Mouse (Mus musculus): ENCODE measurements around the gene Grin3b. TPM values are rescaled to one million over a fixed set of nuclear protein-coding genes. Genes with fewer than 3 reads are reported as not detected.

Grin3b gene
- polyA plus RNA-seq, 1 experiment from 2014 or later, result 0.17 TPM

- TF ChIP-seq EP300 (optimal IDR thresholded peaks at IDR 0.05), result no peak
- TF ChIP-seq CTCF (IDR thresholded peaks at IDR 0.05; ENCODE audit: low read depth), result no peak
- H3K9me3 ChIP-seq (ENCODE audit: control insufficient read depth, low read length), result no peaks in the 10 kb centered on the region
- no peak overlapping the region for H3K9ac ChIP-seq (ENCODE audit: low read length)
- H3K4me2 ChIP-seq (replicated peaks; ENCODE audit: low read depth), result no peak overlapping the region
- ATAC-seq (ENCODE audit: low FRiP score, low TSS enrichment) (no peak), DNase-seq (ENCODE audit: low spot score) (no peak)
- H3K27ac ChIP-seq (replicated peaks), result no peak overlapping the region
- WGBS, result 83% methylated on average over 13 of the region's 13 CpGs
- H3K36me3 ChIP-seq (ENCODE audit: control insufficient read depth, insufficient read depth, low read length), result no peaks in the 10 kb centered on the region
- H3K4me3 ChIP-seq (ENCODE audit: low read depth, low read length), result no peak overlapping the region
- 0 out of 2 replicates have a peak, but pooled peaks cover 3% of the 10 kb centered on the region for H3K4me1 ChIP-seq (replicated peaks; ENCODE audit: control insufficient read depth, insufficient read depth)
- no peaks in the 10 kb centered on the region for H3K27me3 ChIP-seq (ENCODE audit: control insufficient read depth, insufficient read depth, low read length)
These were observed 50.8 kb downstream of the Grin3b start for GRCm38 (mm10) chr10:80021320-80021641.

- WGBS, result 87% methylated on average over 12 of the region's 12 CpGs
- no peak overlapping the region for H3K27ac ChIP-seq (replicated peaks)
- ATAC-seq (ENCODE audit: low FRiP score, low TSS enrichment) (no peak), DNase-seq (ENCODE audit: low spot score) (no peak)
- no peaks in the 10 kb centered on the region for H3K9me3 ChIP-seq (ENCODE audit: control insufficient read depth, low read length)
- no peaks in the 10 kb centered on the region for H3K27me3 ChIP-seq (ENCODE audit: control insufficient read depth, insufficient read depth, low read length)
- H3K4me1 ChIP-seq (replicated peaks; ENCODE audit: control insufficient read depth, insufficient read depth), result 0 out of 2 replicates have a peak, but pooled peaks cover 3% of the 10 kb centered on the region
- H3K4me3 ChIP-seq (ENCODE audit: low read depth, low read length), result no peak overlapping the region
- H3K4me2 ChIP-seq (replicated peaks; ENCODE audit: low read depth), result no peak overlapping the region
- no peak overlapping the region for H3K9ac ChIP-seq (ENCODE audit: low read length)
- TF ChIP-seq CTCF (IDR thresholded peaks at IDR 0.05; ENCODE audit: low read depth) (no peak), EP300 (optimal IDR thresholded peaks at IDR 0.05) (no peak)
- no peaks in the 10 kb centered on the region for H3K36me3 ChIP-seq (ENCODE audit: control insufficient read depth, insufficient read depth, low read length)
These were observed 51.6 kb downstream of the Grin3b start for GRCm38 (mm10) chr10:80022164-80022563.

GRCm38 (mm10) chr10:80022806-80023205, 52.3 kb downstream of the Grin3b start:
- Histone ChIP-seq H3K27me3 (ENCODE audit: control insufficient read depth, insufficient read depth, low read length) (no peaks in the 10 kb centered on the region), H3K27ac (replicated peaks) (no peak overlapping the region), H3K4me1 (replicated peaks; ENCODE audit: control insufficient read depth, insufficient read depth) (0 out of 2 replicates have a peak, but pooled peaks cover 3% of the 10 kb centered on the region), H3K4me2 (replicated peaks; ENCODE audit: low read depth) (no peak overlapping the region), H3K36me3 (ENCODE audit: control insufficient read depth, insufficient read depth, low read length) (no peaks in the 10 kb centered on the region), H3K9ac (ENCODE audit: low read length) (no peak overlapping the region), H3K4me3 (ENCODE audit: low read depth, low read length) (no peak overlapping the region), H3K9me3 (ENCODE audit: control insufficient read depth, low read length) (no peaks in the 10 kb centered on the region)
- 94% methylated on average over 8 of the region's 8 CpGs for WGBS
- no peak for TF ChIP-seq EP300 (optimal IDR thresholded peaks at IDR 0.05)
- TF ChIP-seq CTCF (IDR thresholded peaks at IDR 0.05; ENCODE audit: low read depth), result no peak
- DNase-seq (ENCODE audit: low spot score), result no peak
- no peak for ATAC-seq (ENCODE audit: low FRiP score, low TSS enrichment)

GRCm38 (mm10) chr10:80023758-80024157, 53.2 kb downstream of the Grin3b start:
- no peak for TF ChIP-seq EP300 (optimal IDR thresholded peaks at IDR 0.05)
- no peak for TF ChIP-seq CTCF (IDR thresholded peaks at IDR 0.05; ENCODE audit: low read depth)
- Histone ChIP-seq H3K4me2 (replicated peaks; ENCODE audit: low read depth) (no peak overlapping the region), H3K27ac (replicated peaks) (no peak overlapping the region), H3K9ac (ENCODE audit: low read length) (no peak overlapping the region), H3K36me3 (ENCODE audit: control insufficient read depth, insufficient read depth, low read length) (no peaks in the 10 kb centered on the region), H3K4me3 (ENCODE audit: low read depth, low read length) (no peak overlapping the region), H3K9me3 (ENCODE audit: control insufficient read depth, low read length) (no peaks in the 10 kb centered on the region), H3K4me1 (replicated peaks; ENCODE audit: control insufficient read depth, insufficient read depth) (0 out of 2 replicates have a peak, but pooled peaks cover under 1% of the 10 kb centered on the region), H3K27me3 (ENCODE audit: control insufficient read depth, insufficient read depth, low read length) (no peaks in the 10 kb centered on the region)
- DNase-seq (ENCODE audit: low spot score) (no peak), ATAC-seq (ENCODE audit: low FRiP score, low TSS enrichment) (no peak)
- 54% methylated on average over 5 of the region's 5 CpGs for WGBS

GRCm38 (mm10) chr10:80024229-80025043, 53.9 kb downstream of the Grin3b start:
- H3K36me3 ChIP-seq (ENCODE audit: control insufficient read depth, insufficient read depth, low read length), result no peaks in the 10 kb centered on the region
- no peaks in the 10 kb centered on the region for H3K4me1 ChIP-seq (replicated peaks; ENCODE audit: control insufficient read depth, insufficient read depth)
- DNase-seq (ENCODE audit: low spot score) (no peak), ATAC-seq (ENCODE audit: low FRiP score, low TSS enrichment) (no peak)
- H3K27ac ChIP-seq (replicated peaks), result peak overlapping the region; percentile 56
- no peak overlapping the region for H3K4me3 ChIP-seq (ENCODE audit: low read depth, low read length)
- no peaks in the 10 kb centered on the region for H3K9me3 ChIP-seq (ENCODE audit: control insufficient read depth, low read length)
- 0 out of 2 replicates have a peak overlapping the region, but pooled peaks have one; percentile 13 for H3K9ac ChIP-seq (ENCODE audit: low read length)
- 74% methylated on average over 15 of the region's 15 CpGs for WGBS
- H3K27me3 ChIP-seq (ENCODE audit: control insufficient read depth, insufficient read depth, low read length), result no peaks in the 10 kb centered on the region
- H3K4me2 ChIP-seq (replicated peaks; ENCODE audit: low read depth), result no peak overlapping the region
- TF ChIP-seq EP300 (optimal IDR thresholded peaks at IDR 0.05) (no peak), CTCF (IDR thresholded peaks at IDR 0.05; ENCODE audit: low read depth) (no peak)

GRCm38 (mm10) chr10:80025044-80025347, 54.5 kb downstream of the Grin3b start:
- Histone ChIP-seq H3K36me3 (ENCODE audit: control insufficient read depth, insufficient read depth, low read length) (no peaks in the 10 kb centered on the region), H3K9me3 (ENCODE audit: control insufficient read depth, low read length) (no peaks in the 10 kb centered on the region), H3K4me3 (ENCODE audit: low read depth, low read length) (no peak overlapping the region), H3K27me3 (ENCODE audit: control insufficient read depth, insufficient read depth, low read length) (no peaks in the 10 kb centered on the region), H3K4me1 (replicated peaks; ENCODE audit: control insufficient read depth, insufficient read depth) (no peaks in the 10 kb centered on the region), H3K4me2 (replicated peaks; ENCODE audit: low read depth) (no peak overlapping the region), H3K9ac (ENCODE audit: low read length) (no peak overlapping the region), H3K27ac (replicated peaks) (peak overlapping the region; percentile 56; the same call in 1 of the 2 replicates)
- no peak for TF ChIP-seq EP300 (optimal IDR thresholded peaks at IDR 0.05)
- TF ChIP-seq CTCF (IDR thresholded peaks at IDR 0.05; ENCODE audit: low read depth), result no peak
- ATAC-seq (ENCODE audit: low FRiP score, low TSS enrichment), result no peak
- WGBS, result 54% methylated on average over 4 of the region's 4 CpGs
- DNase-seq (ENCODE audit: low spot score), result no peak
